Mouse (Mus musculus) layer of hippocampus, adult 18-20 months (tissue): Measurements from ENCODE around the gene Tmem45a2. TPM values are rescaled to one million over a fixed set of nuclear protein-coding genes. Genes with fewer than 3 reads are reported as not detected.
"Not testable (repeated sequence)": the region's sequence is repeated elsewhere in the genome, so short reads cannot be mapped to it uniquely, and the experiment has no call there.

Source experiments
- DNase-seq, 2 experiments: peaks; one replicate each; pipeline ENCODE4 v3.0.0; 2022; ENCODE audit warnings: low spot score in 2 of 2
- long read RNA-seq: library from polyadenylated mRNA; stranded (forward); transcript quantifications from one replicate; pipeline ENCODE4 v2.0.0, GENCODE M21; 2021
- total RNA-seq, 2 experiments: library from RNA; stranded (reverse); gene quantifications; 2 replicates each; pipeline ENCODE4 v1.2.3; 2021

The Tmem45a2 gene
- not detected for total RNA-seq
- long read RNA-seq = 0 reads

GRCm38 (mm10) chr16:57071132-57071639 is at the start of gene Tmem45a2:
Tmem45a2 (minus strand) TSS chr16:57071372.
- DNase-seq = no peak

- no peak for DNase-seq
These were observed 46.4 kb upstream of the Tmem45a2 start for GRCm38 (mm10) chr16:57117562-57117961.

- DNase-seq = no peak
These were observed 44.9 kb upstream of the Tmem45a2 start for GRCm38 (mm10) chr16:57116066-57116465.

- DNase-seq = no peak
These were observed 35.2 kb upstream of the Tmem45a2 start for GRCm38 (mm10) chr16:57106185-57106960.

- no peak for DNase-seq
These were observed 30.0 kb upstream of the Tmem45a2 start for GRCm38 (mm10) chr16:57101174-57101573.

- DNase-seq = no peak
These were observed 28.5 kb upstream of the Tmem45a2 start for GRCm38 (mm10) chr16:57099572-57100237.

GRCm38 (mm10) chr16:57098468-57099144 is 27.4 kb upstream of the Tmem45a2 start:
- no peak for DNase-seq

- DNase-seq = no peak
These were observed 21.9 kb upstream of the Tmem45a2 start for GRCm38 (mm10) chr16:57092911-57093605.

- DNase-seq = peak in 1 of 2 experiments; percentile 60
These were observed 21.3 kb upstream of the Tmem45a2 start for GRCm38 (mm10) chr16:57092460-57092859.

GRCm38 (mm10) chr16:57079577-57079976 is 8.4 kb upstream of the Tmem45a2 start:
- DNase-seq = no peak

GRCm38 (mm10) chr16:57075986-57076385 is 4.8 kb upstream of the Tmem45a2 start:
- no peak for DNase-seq

GRCm38 (mm10) chr16:57062045-57062444 is 9.1 kb downstream of the Tmem45a2 start:
- DNase-seq = no peak

GRCm38 (mm10) chr16:57056995-57057394 is 14.2 kb downstream of the Tmem45a2 start:
- DNase-seq = no peak

- no peak for DNase-seq
These were observed 21.2 kb downstream of the Tmem45a2 start for GRCm38 (mm10) chr16:57049974-57050373.

GRCm38 (mm10) chr16:57038600-57038999 is 32.6 kb downstream of the Tmem45a2 start:
- no peak for DNase-seq

- no peak for DNase-seq
These were observed 40.9 kb downstream of the Tmem45a2 start for GRCm38 (mm10) chr16:57030150-57030885.

GRCm38 (mm10) chr16:56998283-56998682 is 72.9 kb downstream of the Tmem45a2 start:
- not testable (repeated sequence) for DNase-seq
